Mouse (Mus musculus): ENCODE measurements around the gene Prkab2. TPM values are rescaled to one million over a fixed set of nuclear protein-coding genes. Genes with fewer than 3 reads are reported as not detected.

Gene Prkab2
- 2.8 and 4.0 TPM in 2 replicates for polyA plus RNA-seq (2012; rRNA removed)

DNA sequence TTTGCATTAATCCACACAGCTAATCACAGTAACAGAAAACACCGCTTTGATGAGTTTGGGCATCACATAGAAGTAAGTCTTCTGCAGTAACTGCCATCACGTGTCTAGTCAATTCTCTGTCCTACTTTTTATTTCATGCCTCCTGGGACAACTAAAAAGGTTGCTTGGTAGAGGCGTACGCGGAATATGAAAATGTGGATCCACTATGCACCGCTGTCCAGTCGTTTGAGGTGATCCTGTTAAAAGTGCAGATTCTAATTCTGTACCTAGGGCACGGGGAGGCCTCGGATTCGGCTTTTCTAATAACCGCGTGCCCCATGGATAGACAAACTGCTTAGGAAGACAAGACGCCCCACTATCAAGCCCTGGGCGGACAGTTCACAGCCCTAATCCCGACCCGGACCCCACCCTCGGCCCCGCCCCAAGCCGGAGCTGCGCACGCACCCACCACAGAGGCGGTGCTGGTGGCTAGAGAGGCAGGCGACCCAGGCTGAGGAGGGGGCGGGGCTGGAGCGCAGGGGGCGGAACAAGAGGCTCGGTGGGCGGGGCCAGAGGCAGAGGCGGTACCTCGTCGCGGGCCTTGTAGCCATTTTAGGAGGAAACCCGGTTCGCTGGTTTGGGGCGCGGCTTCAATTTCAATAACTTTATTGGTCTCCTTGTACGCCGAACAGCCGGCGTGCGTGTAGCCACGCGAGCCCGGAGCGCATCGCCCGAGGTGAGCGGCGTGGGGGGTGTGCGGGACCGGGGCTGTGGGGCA is at the start of gene Prkab2:
Prkab2 (plus strand) TSS at position 539 of the 757 bp plus-strand sequence.
- 1% methylated on average over 50 of the region's 51 CpGs for WGBS
- DNase-seq (ENCODE audit: low read depth, low spot score), result peak; percentile 84

DNA sequence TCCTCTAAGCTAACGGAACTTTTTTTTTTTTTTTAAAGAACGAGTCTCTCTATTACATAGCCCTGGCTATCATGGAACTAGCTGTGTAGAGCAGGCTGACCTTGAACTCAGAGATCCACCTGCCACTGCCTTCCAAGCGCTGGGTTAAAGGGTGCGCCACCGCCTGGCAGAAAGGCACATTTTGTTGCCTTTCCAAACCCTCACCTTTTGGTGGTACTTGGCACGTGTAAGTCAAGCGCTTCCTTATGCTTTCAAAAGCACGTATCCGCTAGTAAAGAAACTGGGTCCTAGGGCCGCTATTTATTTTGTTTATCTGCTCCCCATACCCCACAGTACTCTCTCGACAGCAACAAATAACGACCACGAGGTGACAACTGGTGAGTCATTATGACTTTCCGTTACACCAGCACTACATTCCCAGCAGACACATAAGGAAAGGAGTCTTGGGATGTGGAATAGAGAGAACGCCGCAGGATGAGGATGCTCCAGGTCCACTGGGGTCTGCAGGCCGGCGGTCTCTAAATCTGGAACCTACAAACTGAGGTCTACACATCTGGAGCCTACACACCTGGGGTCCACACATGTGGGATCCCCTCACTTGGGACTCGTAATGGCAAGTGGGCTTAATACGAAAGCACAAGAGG is 48.7 kb upstream of the Prkab2 start:
- WGBS, result 2% methylated on average over 20 of the region's 20 CpGs
- no peak for DNase-seq (ENCODE audit: low read depth, low spot score)

DNA sequence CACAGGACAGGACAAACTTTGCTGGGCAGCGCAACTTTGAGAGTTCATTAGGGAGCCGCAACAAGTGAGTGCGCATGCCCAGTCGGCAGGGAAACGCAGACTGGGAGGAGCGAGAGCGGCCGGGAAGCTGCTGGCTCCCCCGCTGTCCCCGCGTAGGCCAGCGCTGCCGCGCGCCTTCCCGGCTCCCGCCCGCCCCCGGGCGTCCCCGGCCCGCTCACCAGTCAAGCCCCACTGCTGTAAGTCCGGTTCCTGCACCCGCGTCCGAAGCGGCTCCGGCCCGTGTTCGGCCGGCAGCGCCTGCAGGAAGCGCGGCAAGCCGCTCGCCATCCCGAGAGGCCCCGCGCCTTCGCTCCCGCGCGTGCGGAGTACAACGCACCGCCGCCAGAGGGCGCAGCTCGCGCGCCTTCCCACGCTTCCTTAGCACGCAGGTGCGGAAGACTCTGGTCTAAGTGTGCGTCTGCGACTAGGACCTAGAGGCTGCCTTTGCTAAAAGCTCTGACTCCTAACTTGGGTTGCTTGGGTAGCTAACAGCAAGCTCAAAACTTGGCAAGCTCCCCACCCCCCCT is 48.1 kb upstream of the Prkab2 start, which contains the start of gene Chd1l:
Chd1l (minus strand) TSS at position 359 of the 566 bp plus-strand sequence.
- no peak for DNase-seq (ENCODE audit: low read depth, low spot score)
- 1% methylated on average over 55 of the region's 56 CpGs for WGBS

DNA sequence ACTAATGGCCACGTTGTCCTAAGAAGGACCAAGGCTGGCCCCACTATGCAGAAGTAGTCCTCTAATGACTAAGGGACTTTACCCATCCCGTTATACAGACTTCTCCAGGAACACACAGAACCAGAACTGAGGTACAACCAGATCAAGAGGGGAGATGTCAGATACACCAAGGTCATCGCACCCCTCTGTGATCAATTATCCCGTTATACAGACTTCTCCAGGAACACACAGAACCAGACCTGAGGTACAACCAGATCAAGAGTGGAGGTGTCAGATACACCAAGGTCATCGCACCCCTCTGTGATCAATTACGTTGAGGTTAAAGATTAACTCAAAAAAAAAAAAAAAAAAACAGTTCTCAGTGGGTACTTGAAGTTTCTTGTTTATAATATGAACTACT is 47.0 kb upstream of the Prkab2 start:
- 64% methylated on average over 6 of the region's 6 CpGs for WGBS
- no peak for DNase-seq (ENCODE audit: low read depth, low spot score)

DNA sequence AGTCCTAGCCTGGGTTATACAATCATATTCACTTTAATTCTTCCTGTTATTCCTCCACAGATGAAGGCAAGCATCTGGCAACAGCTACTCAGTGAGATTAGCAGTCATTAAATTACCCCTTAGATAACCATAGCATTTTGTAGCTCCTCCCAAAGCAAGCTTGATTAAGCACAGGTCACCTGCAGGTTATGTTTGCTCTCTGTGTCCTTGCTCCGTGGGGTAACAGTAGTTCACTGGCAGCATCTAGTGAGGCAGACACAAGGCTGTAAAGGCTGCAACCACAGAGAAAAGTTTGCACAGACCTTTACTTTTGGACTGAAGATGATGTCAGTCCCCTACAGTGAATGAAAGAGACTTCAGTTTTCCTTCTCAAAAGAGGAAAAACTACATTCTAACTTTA is 42.8 kb upstream of the Prkab2 start:
- DNase-seq (ENCODE audit: low read depth, low spot score), result no peak
- 6% methylated on average over 1 of the region's 1 CpGs for WGBS

DNA sequence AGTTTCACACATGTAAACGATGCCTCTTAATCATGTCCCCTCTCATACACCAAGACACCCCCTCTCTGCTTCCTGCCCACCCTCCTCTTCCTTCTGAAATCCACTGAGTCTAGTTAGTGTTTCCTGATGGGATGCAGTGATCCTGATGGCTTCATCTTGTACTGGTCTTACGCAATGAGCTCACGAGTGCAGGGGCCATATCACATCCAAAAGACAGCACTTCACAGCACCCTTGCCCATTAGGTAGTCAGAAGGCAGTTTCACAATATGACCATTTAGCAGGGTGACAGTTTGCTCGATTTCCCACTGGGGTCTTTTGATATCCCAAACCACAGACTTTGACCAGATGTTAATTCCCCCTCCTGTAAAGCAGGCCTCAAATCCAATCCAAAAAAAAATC is 42.1 kb upstream of the Prkab2 start:
- 85% methylated on average over 4 of the region's 4 CpGs for WGBS
- DNase-seq (ENCODE audit: low read depth, low spot score), result no peak

DNA sequence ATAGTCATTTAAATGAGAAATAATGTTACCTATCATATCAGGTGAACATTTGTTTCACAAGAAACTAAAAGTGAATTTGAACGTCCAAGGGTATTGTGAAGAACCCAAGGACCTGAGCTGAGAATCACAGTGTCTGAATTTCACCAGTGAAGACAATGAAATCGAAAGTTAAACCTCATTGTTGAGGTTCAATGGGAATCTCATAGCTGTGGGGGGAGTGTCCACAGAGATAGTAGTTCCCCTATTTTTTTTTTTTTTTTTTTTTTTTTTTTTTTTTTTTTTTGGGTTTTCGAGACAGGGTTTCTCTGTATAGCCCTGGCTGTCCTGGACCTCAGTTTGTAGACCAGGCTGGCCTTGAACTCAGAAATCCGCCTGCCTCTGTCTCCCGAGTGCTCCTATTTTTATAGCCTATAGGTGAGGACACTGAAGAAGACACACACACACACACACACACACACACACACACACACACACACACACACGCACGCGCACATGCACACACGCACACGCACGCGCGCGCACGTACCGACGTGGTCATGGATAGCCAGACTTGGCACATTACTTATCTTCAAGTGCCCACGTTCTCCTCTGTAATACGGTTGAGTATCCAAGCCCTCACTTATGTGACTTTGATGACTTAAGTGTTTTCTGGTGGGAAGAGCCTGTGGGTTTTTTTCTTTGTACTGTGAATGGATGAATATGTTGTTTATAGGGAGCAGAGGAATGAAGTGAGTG is 40.7 kb upstream of the Prkab2 start:
- no peak for DNase-seq (ENCODE audit: low read depth, low spot score)
- WGBS, result 95% methylated on average over 19 of the region's 19 CpGs

DNA sequence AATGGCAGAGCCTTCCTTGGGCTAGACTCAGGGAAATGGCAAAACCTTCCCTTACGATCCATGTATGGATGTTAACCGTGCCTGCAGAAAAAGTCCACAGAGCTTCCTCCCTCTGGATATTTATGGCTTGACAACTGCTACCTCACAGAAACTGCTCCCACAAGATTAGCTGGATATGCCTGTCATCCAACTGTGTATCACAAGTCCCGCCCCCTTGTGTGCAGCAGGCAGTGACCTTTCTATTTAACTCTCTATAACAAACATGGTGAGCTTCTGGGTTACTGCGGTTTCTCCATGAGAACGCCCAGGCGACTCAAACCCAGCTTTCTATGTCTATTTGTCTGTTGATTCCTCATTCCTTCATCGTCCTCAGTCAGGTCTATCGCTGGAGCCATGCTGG is 40.1 kb upstream of the Prkab2 start:
- WGBS, result 37% methylated on average over 8 of the region's 8 CpGs
- no peak for DNase-seq (ENCODE audit: low read depth, low spot score)

DNA sequence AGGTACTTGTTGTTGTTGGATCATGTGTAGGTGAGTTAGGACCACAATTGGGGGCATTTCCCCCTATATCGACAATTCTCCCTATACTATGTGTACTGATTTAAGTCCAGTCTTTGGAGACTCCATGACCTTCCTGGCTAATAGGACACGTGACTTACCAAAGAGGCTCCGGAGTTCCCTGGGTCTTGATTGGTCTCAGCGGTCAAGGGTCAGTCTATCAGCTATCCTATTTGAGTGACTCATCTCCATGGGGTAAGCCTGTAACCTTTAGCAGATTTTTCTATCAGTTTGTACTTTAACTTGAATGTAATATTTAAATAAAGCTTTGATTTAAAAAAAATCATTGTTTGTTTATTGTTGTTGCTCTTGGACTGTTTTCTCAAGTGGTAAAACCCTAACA is 37.3 kb upstream of the Prkab2 start:
- 54% methylated on average over 4 of the region's 4 CpGs for WGBS
- no peak for DNase-seq (ENCODE audit: low read depth, low spot score)

DNA sequence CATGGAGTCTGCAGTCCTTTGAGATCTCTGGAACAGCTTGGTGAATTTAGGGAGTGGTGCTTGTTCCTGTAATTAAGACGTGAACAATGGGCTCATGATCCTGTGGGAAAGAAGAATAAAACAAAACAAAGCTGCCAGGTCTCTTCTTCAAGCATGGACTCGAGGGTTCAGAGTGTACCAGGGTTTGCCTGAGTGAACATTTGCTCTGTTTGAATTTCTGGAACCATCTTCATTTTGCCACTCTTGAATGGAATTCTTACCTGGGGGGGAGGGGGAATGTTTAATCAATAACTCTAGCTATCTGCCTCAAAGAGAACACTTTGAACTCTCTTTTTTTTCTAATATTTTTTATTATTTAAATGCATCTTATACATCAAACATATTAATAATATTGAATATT is 33.4 kb upstream of the Prkab2 start:
- 25% methylated on average over 2 of the region's 2 CpGs for WGBS

DNA sequence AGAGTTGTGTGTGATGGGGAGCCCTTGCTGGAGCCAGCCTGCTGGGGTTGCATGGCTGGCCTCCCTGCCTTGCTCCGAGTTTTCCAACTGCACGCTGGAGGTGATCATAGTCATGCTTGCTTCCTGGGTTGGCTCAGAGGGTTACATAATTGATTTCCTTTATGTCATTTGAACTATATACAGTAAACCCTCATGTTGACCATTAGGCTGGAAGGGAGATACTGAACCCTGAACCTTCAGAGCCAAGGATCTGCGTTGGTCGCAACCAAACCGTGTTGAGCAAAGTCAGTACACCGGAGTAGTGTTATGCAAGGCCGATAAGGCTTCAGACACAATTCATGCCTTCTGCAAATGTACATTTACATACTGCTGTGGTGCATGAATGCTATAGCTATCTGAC is 30.1 kb upstream of the Prkab2 start:
- WGBS, result 47% methylated on average over 7 of the region's 7 CpGs
- no peak for DNase-seq (ENCODE audit: low read depth, low spot score)

More for the DNA sequence above, 33.4 kb upstream of the Prkab2 start:
- no peak for DNase-seq (ENCODE audit: low read depth, low spot score)

DNA sequence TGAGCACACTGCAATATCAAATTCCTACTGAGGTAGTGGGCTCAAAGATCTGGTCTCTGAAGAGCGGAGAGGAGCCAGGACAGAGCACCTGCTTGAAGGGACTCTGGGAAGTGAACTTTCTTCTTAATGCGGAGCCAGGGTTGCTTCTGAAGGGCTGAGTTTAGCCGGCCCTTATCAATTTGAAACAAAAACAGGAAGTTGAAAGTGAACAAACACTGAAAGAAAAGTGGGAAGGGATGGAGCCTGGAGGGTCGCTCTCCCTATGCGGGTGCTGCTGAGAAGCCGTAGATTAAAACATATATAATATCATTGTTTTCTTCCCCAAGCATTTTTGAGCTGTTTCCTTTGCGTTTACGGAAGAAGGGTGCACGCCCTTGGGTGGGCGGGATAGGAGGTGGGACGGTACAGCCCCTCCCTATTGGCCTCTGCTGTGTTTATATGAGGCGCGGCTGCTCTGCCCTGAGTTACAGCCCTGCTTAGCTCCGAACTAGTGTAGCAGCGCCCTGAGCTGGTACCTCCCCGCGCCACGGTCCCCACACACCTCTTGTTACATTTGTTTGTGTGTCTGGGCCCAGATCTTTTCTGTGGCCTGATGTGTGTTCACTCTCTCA is 29.5 kb upstream of the Prkab2 start, which contains the start of gene Fmo5:
Fmo5 (plus strand) TSS at position 414 of the 611 bp plus-strand sequence.
- DNase-seq (ENCODE audit: low read depth, low spot score), result no peak
- 1% methylated on average over 18 of the region's 18 CpGs for WGBS

DNA sequence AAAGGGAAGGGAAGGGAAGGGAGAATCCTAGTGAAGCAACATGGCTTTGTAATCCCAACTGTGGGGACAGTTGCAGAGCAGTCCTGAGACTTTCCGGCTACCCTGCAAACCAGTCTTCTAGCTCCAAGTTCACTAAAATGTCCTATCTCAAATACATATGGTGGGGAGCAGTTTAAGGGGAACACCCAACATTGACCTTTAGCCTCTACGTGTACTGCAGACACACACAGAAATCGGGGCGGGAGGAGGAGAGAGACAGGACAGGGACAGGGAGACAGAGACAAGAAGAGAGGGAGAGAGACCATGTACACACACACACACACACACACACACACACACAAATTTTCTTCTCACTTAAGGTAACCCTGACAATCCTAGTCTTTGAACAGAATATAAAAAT is 28.1 kb upstream of the Prkab2 start:
- no peak for DNase-seq (ENCODE audit: low read depth, low spot score)
- WGBS, result 65% methylated on average over 4 of the region's 4 CpGs

DNA sequence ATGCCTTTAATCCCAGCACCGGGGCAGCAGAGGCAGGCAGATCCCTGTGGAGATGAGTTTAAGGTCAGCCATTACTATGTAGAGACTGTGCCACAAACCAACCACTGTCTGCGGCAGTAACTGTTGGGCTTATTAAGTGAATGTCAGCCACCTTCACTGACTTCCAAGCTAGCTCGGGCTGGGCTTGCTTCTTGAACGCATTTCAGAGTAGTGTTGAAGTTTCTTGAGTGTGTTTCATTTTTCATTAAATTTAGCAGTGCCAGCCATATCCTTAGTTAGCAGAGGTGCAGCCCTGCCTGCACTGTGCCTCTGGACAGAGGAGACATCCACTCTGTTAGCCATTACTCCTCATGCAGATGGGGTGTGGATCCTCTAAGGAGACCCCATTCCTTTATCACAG is 27.2 kb upstream of the Prkab2 start:
- 93% methylated on average over 4 of the region's 4 CpGs for WGBS
- DNase-seq (ENCODE audit: low read depth, low spot score), result no peak

DNA sequence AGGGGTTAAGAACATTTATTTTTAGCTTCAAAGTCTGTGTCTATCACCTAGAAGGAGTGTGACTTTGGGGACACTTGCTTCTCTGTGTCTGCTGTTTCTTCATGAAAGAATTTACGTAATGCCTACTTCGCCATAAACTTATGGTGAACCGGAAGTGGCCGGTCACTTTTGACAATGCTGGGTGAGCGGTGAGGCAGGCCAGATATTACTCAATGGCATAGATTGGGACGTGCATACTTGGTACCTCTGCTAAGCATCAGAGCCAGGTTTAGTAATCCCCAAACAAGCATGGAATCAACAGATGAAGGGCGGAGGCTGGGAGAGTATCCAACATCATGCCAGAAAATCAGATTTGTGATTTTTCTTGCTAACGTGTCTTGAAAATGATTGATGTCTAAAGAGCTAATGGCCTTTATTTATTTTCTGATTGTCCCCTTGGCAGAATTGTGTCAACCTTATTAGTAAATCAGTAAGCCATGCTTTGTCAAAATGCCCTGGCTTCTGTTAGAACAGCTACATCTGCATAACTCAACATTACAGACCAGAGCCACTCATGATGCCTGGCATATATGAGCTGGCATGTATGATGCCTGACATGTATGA is 26.6 kb upstream of the Prkab2 start:
- WGBS, result 91% methylated on average over 8 of the region's 8 CpGs
- DNase-seq (ENCODE audit: low read depth, low spot score), result no peak

DNA sequence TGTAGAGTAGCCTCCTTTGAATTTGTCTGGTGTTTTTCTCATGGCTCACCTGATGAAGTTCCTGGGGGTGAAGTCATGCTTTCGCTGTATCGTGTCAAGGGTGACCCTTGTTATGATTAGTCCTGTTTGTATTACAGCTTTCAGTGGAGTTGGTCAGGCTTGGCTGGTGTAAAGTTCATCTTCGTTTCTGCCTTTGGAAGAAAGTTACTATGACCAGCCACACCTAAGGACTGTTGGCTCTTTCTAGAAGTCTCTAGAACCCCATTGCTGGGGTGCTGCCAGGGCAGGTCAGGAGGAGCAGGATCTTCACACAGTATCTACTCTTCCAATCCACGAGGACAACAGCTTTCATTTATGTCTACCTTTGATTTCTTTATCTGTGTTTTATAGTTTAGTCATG is 24.5 kb upstream of the Prkab2 start:
- DNase-seq (ENCODE audit: low read depth, low spot score), result no peak
- 31% methylated on average over 4 of the region's 4 CpGs for WGBS

DNA sequence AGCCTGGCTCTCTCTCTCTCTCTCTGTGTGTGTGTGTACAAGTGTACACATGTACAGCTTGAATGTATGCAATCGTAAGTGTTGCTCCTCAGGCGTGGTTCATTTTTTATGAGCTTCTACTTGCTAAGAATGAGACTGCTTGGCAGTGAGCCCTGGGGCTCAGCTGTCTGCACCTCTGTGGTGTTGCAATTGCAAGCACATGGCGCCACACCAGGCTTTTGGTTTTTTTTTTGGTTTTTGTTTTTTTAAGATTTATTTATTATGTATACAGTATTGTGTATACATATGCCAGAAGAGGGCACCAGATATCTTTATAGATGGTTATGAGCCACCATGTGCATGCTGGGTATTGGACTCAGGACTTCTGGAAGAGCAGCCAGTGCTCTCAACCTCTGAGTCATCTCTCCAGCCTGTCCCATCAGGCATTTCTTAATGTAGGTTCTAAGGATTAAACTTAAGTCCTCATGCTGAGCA is 23.7 kb upstream of the Prkab2 start:
- no peak for DNase-seq (ENCODE audit: low read depth, low spot score)
- 8% methylated on average over 3 of the region's 3 CpGs for WGBS

DNA sequence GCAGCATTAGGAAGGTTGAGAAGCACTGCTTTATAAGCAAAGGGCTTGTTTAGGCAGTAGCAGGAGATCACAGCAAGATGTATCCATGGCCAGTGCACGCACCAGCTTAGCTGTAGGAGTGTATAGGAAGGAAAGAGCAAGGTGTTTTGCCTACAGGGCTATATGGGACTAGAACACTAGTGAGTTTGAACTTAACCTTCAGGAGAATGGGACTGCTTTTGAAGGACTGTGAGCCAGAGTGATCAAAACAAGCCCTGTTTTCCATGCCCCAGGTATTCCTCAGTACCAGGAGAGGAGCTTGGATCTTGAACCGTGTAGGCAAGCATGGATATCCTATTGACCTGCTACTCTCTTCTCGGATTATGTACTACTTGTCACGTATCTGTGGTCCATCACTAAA is 16.6 kb upstream of the Prkab2 start:
- 92% methylated on average over 4 of the region's 4 CpGs for WGBS
- no peak for DNase-seq (ENCODE audit: low read depth, low spot score)

DNA sequence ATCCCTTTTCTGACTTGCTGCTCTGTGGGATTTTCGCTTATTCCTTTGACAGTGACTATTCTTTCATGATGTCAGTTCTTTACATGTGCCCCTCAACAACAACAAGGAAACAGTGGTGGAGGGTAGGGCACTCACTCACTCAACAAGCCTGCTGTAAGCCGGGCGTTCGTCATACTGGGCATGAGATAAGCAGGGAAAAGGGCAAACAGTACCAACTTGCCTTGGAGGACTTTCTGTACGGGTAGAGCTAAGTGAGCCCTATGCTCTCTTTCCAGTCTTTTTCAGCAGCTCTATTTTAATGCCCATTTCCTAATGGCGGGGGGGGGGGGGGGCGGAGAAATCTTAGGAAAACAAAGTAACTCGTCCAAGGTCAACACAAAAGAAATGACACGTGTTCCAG is 16.0 kb upstream of the Prkab2 start:
- no peak for DNase-seq (ENCODE audit: low read depth, low spot score)
- 68% methylated on average over 9 of the region's 9 CpGs for WGBS

All from large intestine, adult 2 months (tissue).